In genomic region chr2:167933397-167933796, GRCm38 (mm10) we compare ENCODE assay signal across 9 mouse cellular contexts. TPM values are rescaled to one million over a fixed set of nuclear protein-coding genes. Genes with fewer than 3 reads are reported as not detected.
DNase-seq lines count a peak whose midpoint lies in the region; ATAC-seq lines count a peak whose summit lies in the region.
"Had no signal": no experiment of that assay in that cellular context is flagged by ENCODE, and none has a peak within 500 bp of the region (broad histone marks: within the 10 kb centered on the region; RNA-seq: fewer than 3 reads in every experiment).

No protein-coding gene starts in this region.

- no peaks in the 10 kb centered on the region for H3K9me3 ChIP-seq in heart, embryonic 16.5 days (replicated peaks; ENCODE audit: control insufficient read depth, low read length)
- H3K9me3 ChIP-seq in hindbrain, embryonic 13.5 days, result no peaks in the 10 kb centered on the region
- H3K9me3 ChIP-seq in midbrain, embryonic 13.5 days, result no peaks in the 10 kb centered on the region

- 33% methylated on average over 7 of the region's 7 CpGs for WGBS in heart, embryonic 16.5 days
- WGBS in hindbrain, embryonic 13.5 days, result 39% methylated on average over 7 of the region's 7 CpGs
- WGBS in midbrain, embryonic 13.5 days, result 8% methylated on average over 7 of the region's 7 CpGs

- ATAC-seq in heart, embryonic 16.5 days (replicated peaks; ENCODE audit: extremely low read depth, insufficient read depth, low FRiP score), result no peak
- ATAC-seq in hindbrain, embryonic 13.5 days (ENCODE audit: low FRiP score), result no peak
- no peak for ATAC-seq in midbrain, embryonic 13.5 days
- no peak for ATAC-seq in monocyte, adult 5-6 weeks (replicated peaks; ENCODE audit: insufficient number of reproducible peaks, low FRiP score, low TSS enrichment, poor library complexity, severe bottlenecking)

- no peaks in the 10 kb centered on the region for H3K27me3 ChIP-seq in heart, embryonic 16.5 days (ENCODE audit: control insufficient read depth, insufficient read depth, low read length)
- no peaks in the 10 kb centered on the region for H3K27me3 ChIP-seq in hindbrain, embryonic 13.5 days
- H3K27me3 ChIP-seq in midbrain, embryonic 13.5 days, result no peaks in the 10 kb centered on the region
- H3K27me3 ChIP-seq: Patski had no signal

- H3K4me2 ChIP-seq in heart, embryonic 16.5 days (ENCODE audit: low read depth, low read length), result peak overlapping the region; percentile 88
- peak overlapping the region; percentile 78 for H3K4me2 ChIP-seq in hindbrain, embryonic 13.5 days
- peak overlapping the region; percentile 78 for H3K4me2 ChIP-seq in midbrain, embryonic 13.5 days (replicated peaks)

- DNase-seq in heart, postnatal 14 days, result no peak
- DNase-seq in brain, adult 2 months (ENCODE audit: low read depth, low spot score), result peak; percentile 78
- DNase-seq in urinary bladder, postnatal 14 days (ENCODE audit: low spot score), result no peak
- DNase-seq in retina, embryonic 14.5 days (ENCODE audit: low spot score), result no peak

- H3K4me3 ChIP-seq in heart, embryonic 16.5 days (ENCODE audit: low read length), result peak overlapping the region; percentile 78
- peak overlapping the region; percentile 94 for H3K4me3 ChIP-seq in hindbrain, embryonic 13.5 days
- H3K4me3 ChIP-seq in midbrain, embryonic 13.5 days (replicated peaks), result peak overlapping the region; percentile 97

- no peak overlapping the region for H3K27ac ChIP-seq in heart, embryonic 16.5 days (ENCODE audit: low read length)
- peak overlapping the region; percentile 87; the same call in 1 of the 2 replicates for H3K27ac ChIP-seq in hindbrain, embryonic 13.5 days
- peak overlapping the region; percentile 84 for H3K27ac ChIP-seq in midbrain, embryonic 13.5 days

- peak overlapping the region; percentile 87 for H3K9ac ChIP-seq in heart, embryonic 16.5 days (ENCODE audit: low read length)
- H3K9ac ChIP-seq in hindbrain, embryonic 13.5 days, result peak overlapping the region; percentile 97
- peak overlapping the region; percentile 93 for H3K9ac ChIP-seq in midbrain, embryonic 13.5 days (replicated peaks)

- intact Hi-C loops in heart, postnatal 14 days (cut with DNase I), result loop anchor here (2.0 kb wide), 1 partner anchor 27 kb away; no protein-coding TSS in a partner anchor

- peaks cover 30% of the 10 kb centered on the region for H3K4me1 ChIP-seq in heart, embryonic 16.5 days (ENCODE audit: control insufficient read depth, insufficient read depth, low read length)
- peaks cover 55% of the 10 kb centered on the region for H3K4me1 ChIP-seq in hindbrain, embryonic 13.5 days (replicated peaks)
- H3K4me1 ChIP-seq in midbrain, embryonic 13.5 days (replicated peaks), result peaks cover 48% of the 10 kb centered on the region

- no peaks in the 10 kb centered on the region for H3K36me3 ChIP-seq in heart, embryonic 16.5 days (ENCODE audit: control insufficient read depth, insufficient read depth)
- no peaks in the 10 kb centered on the region for H3K36me3 ChIP-seq in hindbrain, embryonic 13.5 days
- H3K36me3 ChIP-seq in midbrain, embryonic 13.5 days, result peaks cover 4% of the 10 kb centered on the region; the same call in 1 of the 2 replicates

RNA-seq across cellular contexts. Expression of gene Ptpn1, which starts 1.5 kb away (rescaled TPM):
- polyA plus RNA-seq in heart, embryonic 16.5 days (2015; fragmentation: Nextera tagmentation; extraction: Ambion mirVana), result 44.7 and 50.8 TPM in 2 replicates
- total RNA-seq in heart, postnatal 14 days (2021), result 10 to 100 TPM; 24.0 to 27.8 TPM
- polyA plus RNA-seq in hindbrain, embryonic 13.5 days (2015; fragmentation: Nextera tagmentation; extraction: Ambion mirVana), result 96.3 and 98.0 TPM in 2 replicates
- polyA plus RNA-seq in midbrain, embryonic 13.5 days (2015; fragmentation: Nextera tagmentation; extraction: Ambion mirVana), result 102 and 105 TPM in 2 replicates
- 199 to 318 TPM (median 242 TPM) in 3 replicates for total RNA-seq in monocyte, adult 5-6 weeks (2017)
